Mouse (Mus musculus) MEL (cell line): ENCODE data around the gene Arhgef3. TPM values are rescaled to one million over a fixed set of nuclear protein-coding genes. Genes with fewer than 3 reads are reported as not detected.

Source experiments
- DNase-seq: peaks from one replicate; pipeline ENCODE4 v3.0.0; 2011; ENCODE audit warnings: low read depth, low spot score
- H3K27ac ChIP-seq: 2 replicates; pipeline ENCODE4 v1.5.1; 2012; ENCODE audit warnings: low read depth, mild to moderate bottlenecking, control low read depth, low read length, moderate library complexity; ENCODE audit not compliant: control insufficient read depth
- H3K27me3 ChIP-seq, 2 experiments: fragments of 150-350 bp in 1 of 2; sonication (generic) in 1 of 2; 2 replicates each; pipeline ENCODE4 v1.6.1; 2012; ENCODE audit warnings: low read length in 2 of 2, mild to moderate bottlenecking in 2 of 2, improper control_type of control experiment in 1 of 2, moderate library complexity in 1 of 2; ENCODE audit not compliant: insufficient read depth in 2 of 2, control insufficient read depth in 1 of 2
- H3K36me3 ChIP-seq, 2 experiments: 2 replicates each; pipeline ENCODE4 v1.6.1; 2012 to 2014; ENCODE audit warnings: low read length in 2 of 2, improper control_type of control experiment in 1 of 2, inconsistent platforms in 1 of 2, mild to moderate bottlenecking in 1 of 2; ENCODE audit not compliant: insufficient read depth in 2 of 2, control insufficient read depth in 1 of 2
- H3K4me1 ChIP-seq, 2 experiments: fragments of 150-350 bp in 1 of 2; sonication (generic) in 1 of 2; 2 replicates each; pipeline ENCODE4 v1.6.1; 2012; ENCODE audit warnings: low read length in 2 of 2, improper control_type of control experiment in 1 of 2, mild to moderate bottlenecking in 1 of 2; ENCODE audit not compliant: insufficient read depth in 2 of 2, control insufficient read depth in 1 of 2
- H3K4me3 ChIP-seq, 2 experiments: fragments of 150-350 bp in 1 of 2; sonication (generic) in 1 of 2; 2 replicates each; pipeline ENCODE4 v1.5.1; 2012; ENCODE audit warnings: low read depth in 2 of 2, low read length in 2 of 2, mild to moderate bottlenecking in 2 of 2, moderate library complexity in 2 of 2, control low read depth in 1 of 2, improper control_type of control experiment in 1 of 2; ENCODE audit not compliant: control insufficient read depth in 1 of 2, insufficient read depth in 1 of 2
- H3K79me2 ChIP-seq: 2 replicates; pipeline ENCODE4 v1.6.1; 2012; ENCODE audit warnings: mild to moderate bottlenecking, low read length, moderate library complexity; ENCODE audit not compliant: control insufficient read depth, poor library complexity, insufficient read depth
- H3K9ac ChIP-seq: 2 replicates; pipeline ENCODE4 v1.6.1; 2012; ENCODE audit warnings: low read depth, mild to moderate bottlenecking, control low read depth, low read length, moderate library complexity; ENCODE audit not compliant: control insufficient read depth, poor library complexity, severe bottlenecking
- H3K9me3 ChIP-seq: fragments of 150-350 bp; sonication (generic); replicated peaks from 2 replicates; pipeline ENCODE4 v1.6.1; 2012; ENCODE audit warnings: mild to moderate bottlenecking, low read length, improper control_type of control experiment, moderate library complexity; ENCODE audit not compliant: insufficient read depth
- GATA1 ChIP-seq: IDR thresholded peaks from 2 replicates; pipeline ENCODE4 v1.6.1; 2011; ENCODE audit warnings: low read depth, low read length, improper control_type of control experiment
- HCFC1 ChIP-seq: IDR thresholded peaks from 2 replicates; pipeline ENCODE4 v1.6.1; 2012; ENCODE audit warnings: low read depth, mild to moderate bottlenecking, inconsistent platforms, low read length, improper control_type of control experiment, moderate library complexity
- MAZ ChIP-seq: IDR thresholded peaks from 2 replicates; pipeline ENCODE4 v1.6.1; 2012; ENCODE audit warnings: low read depth, mild to moderate bottlenecking, inconsistent platforms, low read length, improper control_type of control experiment
- MXI1 ChIP-seq: IDR thresholded peaks from 2 replicates; pipeline ENCODE4 v1.6.1; 2011; ENCODE audit warnings: mild to moderate bottlenecking, low read depth, low read length, improper control_type of control experiment
- NELFE ChIP-seq: IDR thresholded peaks from 2 replicates; pipeline ENCODE4 v1.6.1; 2011; ENCODE audit warnings: low read depth, low read length, improper control_type of control experiment
- NRF1 ChIP-seq: IDR thresholded peaks from 2 replicates; pipeline ENCODE4 v1.6.1; 2014; ENCODE audit warnings: low read depth, mild to moderate bottlenecking, inconsistent platforms, low read length, improper control_type of control experiment, moderate library complexity; ENCODE audit not compliant: poor library complexity, insufficient read depth, severe bottlenecking
- POLR2A ChIP-seq, 2 experiments: IDR thresholded peaks; 2 replicates each; pipeline ENCODE4 v1.6.1; 2011 to 2012; ENCODE audit warnings: low read length in 2 of 2, mild to moderate bottlenecking in 2 of 2, control low read depth in 1 of 2, improper control_type of control experiment in 1 of 2, low read depth in 1 of 2, moderate library complexity in 1 of 2; ENCODE audit not compliant: control insufficient read depth in 1 of 2, insufficient read depth in 1 of 2, poor library complexity in 1 of 2
- POLR2AphosphoS2 ChIP-seq: IDR thresholded peaks from 2 replicates; pipeline ENCODE4 v1.6.1; 2011; ENCODE audit warnings: low read length, improper control_type of control experiment
- TCF12 ChIP-seq: IDR thresholded peaks from 2 replicates; pipeline ENCODE4 v1.6.1; 2014; ENCODE audit warnings: low read depth, mild to moderate bottlenecking, inconsistent platforms, low read length, improper control_type of control experiment, moderate library complexity
- UBTF ChIP-seq: IDR thresholded peaks from 2 replicates; pipeline ENCODE4 v1.6.1; 2012; ENCODE audit warnings: low read depth, mild to moderate bottlenecking, inconsistent platforms, low read length, improper control_type of control experiment, moderate library complexity, borderline replicate concordance; ENCODE audit not compliant: insufficient read depth
- ZC3H11A ChIP-seq: IDR thresholded peaks from 2 replicates; pipeline ENCODE4 v1.6.1; 2012; ENCODE audit warnings: low read depth, mild to moderate bottlenecking, inconsistent platforms, low read length, improper control_type of control experiment
- ZKSCAN1 ChIP-seq: IDR thresholded peaks from 2 replicates; pipeline ENCODE4 v1.6.1; 2012; ENCODE audit warnings: low read depth, mild to moderate bottlenecking, inconsistent platforms, low read length, improper control_type of control experiment, moderate library complexity
- ZMIZ1 ChIP-seq: IDR thresholded peaks from 2 replicates; pipeline ENCODE4 v1.6.1; 2012; ENCODE audit warnings: low read depth, mild to moderate bottlenecking, inconsistent platforms, low read length, improper control_type of control experiment, moderate library complexity
- ZNF384 ChIP-seq: IDR thresholded peaks from 2 replicates; pipeline ENCODE4 v1.6.1; 2012; ENCODE audit warnings: low read depth, mild to moderate bottlenecking, inconsistent platforms, low read length, improper control_type of control experiment
- polyA plus RNA-seq, 2 experiments: library from polyadenylated mRNA; stranded (reverse) in 1 of 2; unstranded in 1 of 2; fragments of >175 nt in 1 of 2; fragments of >200 nt in 1 of 2; gene quantifications; 2 replicates each; pipeline versions ENCODE4 v1.2.1 to v1.2.4; 2012; ENCODE audit warnings: low replicate concordance in 2 of 2, low read depth in 1 of 2; ENCODE audit not compliant: insufficient read length in 2 of 2, insufficient read depth in 1 of 2, missing spikeins in 1 of 2
- total RNA-seq: library from RNA; depleted of rRNA; stranded (reverse); fragments of 300-350 nt; gene quantifications from 2 replicates; pipeline ENCODE4 v1.2.3, GENCODE M21; 2012

Arhgef3 gene
- total and polyA plus RNA-seq, 3 experiments: 2.1 to 2.7 TPM; not detected in 1

GRCm38 (mm10) chr14:27272072-27272834 is 157.6 kb downstream of the Arhgef3 start:
- no peak overlapping the region for H3K9ac ChIP-seq
- no peak overlapping the region for H3K4me3 ChIP-seq
- no peaks in the 10 kb centered on the region for H3K36me3 ChIP-seq
- no peaks in the 10 kb centered on the region for H3K4me1 ChIP-seq
- no peak for TF ChIP-seq NRF1
- TF ChIP-seq MAZ: no peak
- no peak for TF ChIP-seq NELFE
- TF ChIP-seq ZMIZ1: no peak
- no peak for TF ChIP-seq ZNF384
- no peak overlapping the region for H3K27ac ChIP-seq
- DNase-seq: no peak
- H3K27me3 ChIP-seq: peaks cover 0 to 5% of the 10 kb centered on the region in 2 experiments; a peak in 3 of 4 replicates
- no peaks in the 10 kb centered on the region for H3K9me3 ChIP-seq
- no peaks in the 10 kb centered on the region for H3K79me2 ChIP-seq

GRCm38 (mm10) chr14:27272835-27273138 is 158.1 kb downstream of the Arhgef3 start:
- H3K27me3 ChIP-seq: peaks cover 0 to 5% of the 10 kb centered on the region in 2 experiments; a peak in 3 of 4 replicates
- no peaks in the 10 kb centered on the region for H3K4me1 ChIP-seq
- no peaks in the 10 kb centered on the region for H3K9me3 ChIP-seq
- H3K4me3 ChIP-seq: no peak overlapping the region
- no peak for DNase-seq
- H3K9ac ChIP-seq: no peak overlapping the region
- no peaks in the 10 kb centered on the region for H3K79me2 ChIP-seq
- no peak overlapping the region for H3K27ac ChIP-seq
- no peak for TF ChIP-seq ZKSCAN1
- H3K36me3 ChIP-seq: no peaks in the 10 kb centered on the region

GRCm38 (mm10) chr14:27273169-27273568 is 158.5 kb downstream of the Arhgef3 start:
- no peaks in the 10 kb centered on the region for H3K9me3 ChIP-seq
- no peaks in the 10 kb centered on the region for H3K4me1 ChIP-seq
- no peaks in the 10 kb centered on the region for H3K36me3 ChIP-seq
- H3K79me2 ChIP-seq: no peaks in the 10 kb centered on the region
- no peak for DNase-seq
- H3K27ac ChIP-seq: no peak overlapping the region
- TF ChIP-seq MXI1 (no peak), HCFC1 (no peak)
- no peak overlapping the region for H3K4me3 ChIP-seq
- no peak overlapping the region for H3K9ac ChIP-seq
- peaks cover 0 to 5% of the 10 kb centered on the region in 2 experiments; a peak in 3 of 4 replicates for H3K27me3 ChIP-seq

- no peaks in the 10 kb centered on the region for H3K4me1 ChIP-seq
These were observed 162.6 kb downstream of the Arhgef3 start for GRCm38 (mm10) chr14:27277259-27277658.

More at GRCm38 (mm10) chr14:27277259-27277658, 162.6 kb downstream of the Arhgef3 start:
- Histone ChIP-seq H3K9ac (no peak overlapping the region), H3K9me3 (no peaks in the 10 kb centered on the region), H3K79me2 (no peaks in the 10 kb centered on the region), H3K36me3 (no peaks in the 10 kb centered on the region), H3K4me3 (no peak overlapping the region), H3K27ac (no peak overlapping the region), H3K27me3 (no peaks in the 10 kb centered on the region; a peak in 1 of 4 replicates)
- DNase-seq: no peak
- no peak for TF ChIP-seq ZC3H11A
- TF ChIP-seq POLR2AphosphoS2: no peak
- TF ChIP-seq TCF12: no peak
- no peak for TF ChIP-seq UBTF
- TF ChIP-seq GATA1: no peak
- TF ChIP-seq POLR2A (IDR thresholded peaks at IDR 0.05; ENCODE audit: control insufficient read depth in 1 of 2, insufficient read depth in 1 of 2, low read depth in 1 of 2, low read length in 2 of 2, poor library complexity in 1 of 2): no peak
